7 mouse cellular contexts compared by ENCODE assay signal in the genomic region with DNA sequence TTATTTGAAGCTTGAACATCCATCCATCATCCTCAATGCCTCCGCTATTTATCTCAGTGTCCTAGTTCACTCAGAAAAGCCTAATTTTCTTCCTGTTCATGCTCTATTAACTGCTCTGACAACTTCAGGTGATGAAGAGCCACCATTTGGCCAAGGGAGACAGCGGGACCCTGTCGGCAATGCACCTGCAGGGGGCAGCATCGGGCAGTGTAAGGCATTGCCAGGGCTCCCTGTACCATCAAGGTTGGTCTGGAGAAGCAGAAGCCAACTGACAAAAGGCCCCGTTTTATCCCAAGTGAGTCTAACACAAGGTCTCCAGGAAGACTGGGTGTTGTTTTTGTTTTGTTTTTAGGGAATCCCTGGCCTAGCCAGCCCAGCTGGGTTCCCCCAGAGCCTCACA. TPM values are rescaled to one million over a fixed set of nuclear protein-coding genes. Genes with fewer than 3 reads are reported as not detected.
A peak's percentile ranks its signal among the peaks of the same experiment; 100 is the strongest.
DNase-seq lines count a peak whose midpoint lies in the region; ATAC-seq lines count a peak whose summit lies in the region.

No protein-coding gene starts in this region.

- peak overlapping the region; percentile 79 for H3K27ac ChIP-seq in embryonic facial prominence, embryonic 10.5 days (replicated peaks)
- H3K27ac ChIP-seq in limb, embryonic 11.5 days (replicated peaks; ENCODE audit: low read depth, low read length), result no peak overlapping the region
- H3K27ac ChIP-seq in midbrain, embryonic 14.5 days (replicated peaks; ENCODE audit: low read depth, low read length), result no peak overlapping the region

- no peaks in the 10 kb centered on the region for H3K27me3 ChIP-seq in embryonic facial prominence, embryonic 10.5 days (replicated peaks; ENCODE audit: low read depth, poor library complexity, severe bottlenecking)
- no peaks in the 10 kb centered on the region for H3K27me3 ChIP-seq in limb, embryonic 11.5 days (ENCODE audit: control insufficient read depth, insufficient read depth, low read length)
- no peaks in the 10 kb centered on the region for H3K27me3 ChIP-seq in midbrain, embryonic 14.5 days (ENCODE audit: control insufficient read depth, insufficient read depth, low read length)

- peaks cover 46% of the 10 kb centered on the region for H3K4me1 ChIP-seq in embryonic facial prominence, embryonic 10.5 days
- peaks cover 17% of the 10 kb centered on the region for H3K4me1 ChIP-seq in limb, embryonic 11.5 days (ENCODE audit: control insufficient read depth, insufficient read depth, low read length)
- H3K4me1 ChIP-seq in midbrain, embryonic 14.5 days (ENCODE audit: control insufficient read depth, insufficient read depth, low read length), result peaks cover 24% of the 10 kb centered on the region

- H3K4me3 ChIP-seq in embryonic facial prominence, embryonic 10.5 days, result no peak overlapping the region
- H3K4me3 ChIP-seq in limb, embryonic 11.5 days (ENCODE audit: low read depth, low read length), result no peak overlapping the region
- no peak overlapping the region for H3K4me3 ChIP-seq in midbrain, embryonic 14.5 days (replicated peaks; ENCODE audit: low read depth, low read length)

- no peaks in the 10 kb centered on the region for H3K9me3 ChIP-seq in embryonic facial prominence, embryonic 10.5 days
- H3K9me3 ChIP-seq in limb, embryonic 11.5 days (ENCODE audit: control insufficient read depth, low read length), result no peaks in the 10 kb centered on the region
- no peaks in the 10 kb centered on the region for H3K9me3 ChIP-seq in midbrain, embryonic 14.5 days (ENCODE audit: control insufficient read depth, low read length)

- H3K4me2 ChIP-seq in limb, embryonic 11.5 days (ENCODE audit: low read depth, severe bottlenecking), result no peak overlapping the region
- H3K4me2 ChIP-seq in midbrain, embryonic 14.5 days (ENCODE audit: low read length), result no peak overlapping the region

- H3K9ac ChIP-seq in limb, embryonic 11.5 days (ENCODE audit: low read length), result no peak overlapping the region
- no peak overlapping the region for H3K9ac ChIP-seq in midbrain, embryonic 14.5 days (replicated peaks; ENCODE audit: low read length)

- ATAC-seq in limb, embryonic 11.5 days (ENCODE audit: insufficient number of reproducible peaks, low FRiP score, low TSS enrichment, low read depth), result peak; percentile 73; the same call in 1 of the 2 replicates
- ATAC-seq in midbrain, embryonic 14.5 days (ENCODE audit: low FRiP score, low TSS enrichment), result peak; percentile 77; the same call in 1 of the 2 replicates

- no peaks in the 10 kb centered on the region for H3K36me3 ChIP-seq in embryonic facial prominence, embryonic 10.5 days (replicated peaks)
- H3K36me3 ChIP-seq in limb, embryonic 11.5 days (ENCODE audit: control insufficient read depth, insufficient read depth, low read length), result no peaks in the 10 kb centered on the region
- H3K36me3 ChIP-seq in midbrain, embryonic 14.5 days (ENCODE audit: control insufficient read depth, insufficient read depth, low read length), result no peaks in the 10 kb centered on the region

- DNase-seq in adrenal gland, postnatal 10 days, result peak; percentile 99
- peak; percentile 91 for DNase-seq in embryonic facial prominence, embryonic 10.5 days (ENCODE audit: low spot score)
- DNase-seq in heart, adult 11 months, result peak; percentile 98
- peak; percentile 94 for DNase-seq in kidney, adult 18-20 months
- peak; percentile 96 for DNase-seq in limb, embryonic 11.5 days (ENCODE audit: low spot score)
- peak; percentile 96 for DNase-seq in midbrain, embryonic 14.5 days
- DNase-seq in spleen, adult 12 weeks (ENCODE audit: low spot score), result peak; percentile 80

- WGBS in embryonic facial prominence, embryonic 10.5 days, result 6% methylated on average over 5 of the region's 5 CpGs
- 3% methylated on average over 5 of the region's 5 CpGs for WGBS in limb, embryonic 11.5 days
- WGBS in midbrain, embryonic 14.5 days, result 6% methylated on average over 5 of the region's 5 CpGs

RNA-seq across cellular contexts. Expression of gene Ier5, which starts 50.5 kb away (rescaled TPM):
- 10 to 100 TPM; 10.8 to 12.6 TPM for total RNA-seq in adrenal gland, postnatal 10 days (2021)
- polyA plus RNA-seq in embryonic facial prominence, embryonic 10.5 days (2016; fragmentation: Nextera tagmentation; extraction: Ambion mirVana), result 4.4 TPM in 2 replicates
- 12.4 and 15.0 TPM in 2 replicates for polyA plus RNA-seq in limb, embryonic 11.5 days (2014; fragmentation: Nextera tagmentation; extraction: Ambion mirVana)
- 13.4 TPM in 2 replicates for polyA plus RNA-seq in midbrain, embryonic 14.5 days (2014; fragmentation: Nextera tagmentation; extraction: Ambion mirVana)
